Mouse (Mus musculus) stomach, postnatal 0 days (tissue): ENCODE data around the gene Popdc2.

Source experiments
- CTCF ChIP-seq: IDR thresholded peaks from 2 replicates; pipeline ENCODE4 v1.5.1; 2016; ENCODE audit warnings: antibody characterized with exemption, low read depth, mild to moderate bottlenecking, moderate library complexity
- EP300 ChIP-seq: optimal IDR thresholded peaks from 2 replicates; pipeline ENCODE3; 2016; ENCODE audit warnings: antibody characterized with exemption

DNA sequence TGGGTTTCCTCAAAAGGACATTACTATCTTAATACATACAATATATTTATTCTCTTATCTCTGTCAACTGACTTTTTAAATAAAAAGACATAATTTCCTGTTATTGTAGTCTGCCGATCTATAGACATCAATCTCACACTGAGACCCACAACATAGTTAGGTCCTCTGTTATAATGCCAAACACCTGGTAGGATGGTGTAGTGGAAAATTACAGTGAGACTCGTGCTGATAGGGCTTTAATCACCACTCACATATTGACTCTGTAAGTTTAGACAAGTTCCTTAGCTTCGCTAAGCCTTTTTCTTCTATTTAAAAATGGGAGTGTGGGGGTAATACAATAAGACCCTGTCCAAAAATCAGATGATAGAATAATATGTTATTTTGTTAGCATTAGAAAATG is 2.2 kb upstream of the Popdc2 start:
- TF ChIP-seq EP300 (no peak), CTCF (no peak)
